Mouse (Mus musculus): Measurements from ENCODE around the gene Dgkz.

DNA sequence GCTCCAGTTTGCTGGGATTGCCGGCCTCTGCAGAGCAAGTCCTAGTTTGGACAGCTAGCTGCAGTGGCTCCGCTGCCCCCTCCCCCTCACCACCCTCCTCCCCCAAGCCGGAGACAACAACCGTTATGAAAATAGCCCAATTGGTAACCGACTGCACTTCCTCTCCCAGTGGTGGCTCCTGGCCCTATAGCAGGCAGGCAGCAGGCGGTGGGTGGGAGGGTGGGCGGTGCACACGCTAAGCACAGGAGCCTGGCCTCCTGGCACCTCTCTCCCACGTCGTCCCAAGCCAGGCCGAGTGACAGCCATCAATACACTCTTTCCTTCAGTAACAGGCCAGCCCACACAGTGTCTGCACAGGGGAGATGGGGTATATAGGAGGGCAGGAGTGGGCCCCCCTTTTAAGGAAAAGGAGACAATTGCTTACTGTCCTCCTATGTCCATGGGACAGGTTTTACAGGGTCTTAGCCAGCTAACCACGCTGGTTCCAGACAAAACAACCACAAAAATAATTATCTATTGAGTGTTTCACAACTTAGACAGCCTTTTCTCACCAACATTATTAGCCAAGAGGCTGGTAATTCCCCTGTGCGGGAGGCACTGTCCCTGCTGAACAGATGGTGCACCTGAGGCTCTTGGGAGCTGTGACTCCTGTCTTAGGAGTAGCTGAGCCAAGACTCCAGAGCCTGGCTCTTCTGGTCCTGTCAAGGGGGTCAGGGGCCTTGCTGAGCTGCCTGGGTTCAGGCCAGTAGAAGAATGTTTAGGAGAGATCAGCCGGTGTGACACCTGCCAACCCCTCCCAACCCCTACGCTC is 25.2 kb downstream of the Dgkz start:
- TF ChIP-seq CTCF (IDR thresholded peaks at IDR 0.05; ENCODE audit: borderline replicate concordance, insufficient read depth, low read length) (no peak), POLR2A (IDR thresholded peaks at IDR 0.05; ENCODE audit: low read depth, low read length) (no peak)

Data from embryonic fibroblast, embryonic 13.5 days (primary cell).